Mouse (Mus musculus) layer of hippocampus, adult 2 months (tissue): ENCODE measurements around the gene Ttll10. TPM values are rescaled to one million over a fixed set of nuclear protein-coding genes. Genes with fewer than 3 reads are reported as not detected.
A peak's percentile ranks its signal among the peaks of the same experiment; 100 is the strongest.

Experiments used
- DNase-seq, 2 experiments: peaks; one replicate each; pipeline ENCODE4 v3.0.0; 2022; ENCODE audit warnings: low spot score in 2 of 2
- H3K27ac ChIP-seq: fragments of 200-600 bp; 2 replicates; pipeline ENCODE4 v1.8.1; 2022
- H3K4me3 ChIP-seq: fragments of 200-600 bp; 2 replicates; pipeline ENCODE4 v1.8.1; 2022; ENCODE audit warnings: mild to moderate bottlenecking
- CTCF ChIP-seq: fragments of 200-600 bp; conservative IDR thresholded peaks from 2 replicates; pipeline ENCODE4 v1.8.1; 2022; ENCODE audit warnings: antibody characterized with exemption, mild to moderate bottlenecking, moderate library complexity
- total RNA-seq, 2 experiments: library from RNA; stranded (reverse); gene quantifications; 2 replicates each; pipeline ENCODE4 v1.2.3; 2021

Gene Ttll10
- total RNA-seq, 2 experiments from 2014 or later: 0.26 TPM; not detected in 1

DNA sequence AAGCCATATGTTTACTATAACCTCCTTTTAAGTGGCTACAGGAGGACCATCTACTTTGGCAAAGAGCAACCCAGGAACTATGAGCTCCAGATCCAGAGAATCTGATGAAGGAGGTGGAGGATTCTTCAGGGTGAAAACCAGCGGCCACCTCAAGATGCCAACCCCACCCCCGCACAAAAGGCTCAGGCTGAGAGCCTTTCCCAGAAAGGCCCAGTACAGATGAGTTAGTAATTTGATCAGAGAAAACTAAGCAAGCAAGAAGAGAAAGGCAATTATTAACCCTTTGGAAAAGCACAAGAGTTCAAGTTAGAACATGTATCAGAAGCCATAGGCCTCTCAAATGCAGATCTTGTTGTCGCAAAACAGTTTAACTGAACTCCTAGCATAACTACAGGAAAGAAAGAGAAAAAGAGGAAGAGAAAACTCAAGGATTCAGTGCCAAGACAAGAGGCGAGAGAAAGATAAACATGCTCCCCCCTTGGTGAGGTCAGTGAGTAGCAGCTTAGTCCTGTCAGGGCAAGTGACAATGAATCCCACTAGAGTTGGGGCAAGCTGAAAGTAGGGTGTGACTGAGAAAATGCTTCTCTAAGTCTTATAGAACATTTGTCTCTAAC is 23.5 kb upstream of the Ttll10 start:
- TF ChIP-seq CTCF: no peak
- DNase-seq: no peak
- H3K4me3 ChIP-seq: no peak overlapping the region
- no peak overlapping the region for H3K27ac ChIP-seq

- H3K4me3 ChIP-seq: peak overlapping the region; percentile 45
- H3K27ac ChIP-seq: no peak overlapping the region
- TF ChIP-seq CTCF: peak; percentile 27; the same call in 1 of the 2 replicates
- DNase-seq: no peak
These were observed 18.5 kb upstream of the Ttll10 start for GRCm38 (mm10) chr4:156077499-156078301.

- Histone ChIP-seq H3K27ac (no peak overlapping the region), H3K4me3 (no peak overlapping the region)
- TF ChIP-seq CTCF: no peak
- no peak for DNase-seq
These were observed 17.7 kb upstream of the Ttll10 start for GRCm38 (mm10) chr4:156076911-156077382.

- no peak for DNase-seq
- no peak overlapping the region for H3K27ac ChIP-seq
- no peak for TF ChIP-seq CTCF
- H3K4me3 ChIP-seq: no peak overlapping the region
These were observed 11.5 kb upstream of the Ttll10 start for GRCm38 (mm10) chr4:156070716-156071115.

DNA sequence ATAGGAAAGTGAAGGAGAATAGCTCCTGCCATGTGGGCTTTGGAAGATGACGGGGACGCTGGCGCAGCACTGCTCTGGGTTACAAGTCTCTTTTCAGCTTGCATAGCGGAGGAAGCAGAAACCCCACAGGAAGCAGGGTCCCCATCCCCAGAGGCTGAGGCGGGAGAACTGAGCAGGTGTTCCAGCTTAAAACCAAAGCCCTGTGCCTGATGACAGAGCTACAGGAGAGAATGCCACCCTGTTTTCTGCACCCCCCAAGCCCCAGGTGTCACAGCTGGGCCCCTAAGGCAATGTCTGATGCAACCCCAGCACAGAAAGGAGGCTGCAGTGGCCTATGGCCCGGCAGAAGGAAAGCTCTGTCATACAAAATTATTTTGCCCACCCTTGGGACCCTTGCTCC is 11.1 kb upstream of the Ttll10 start:
- no peak for TF ChIP-seq CTCF
- Histone ChIP-seq H3K27ac (no peak overlapping the region), H3K4me3 (no peak overlapping the region)
- no peak for DNase-seq

DNA sequence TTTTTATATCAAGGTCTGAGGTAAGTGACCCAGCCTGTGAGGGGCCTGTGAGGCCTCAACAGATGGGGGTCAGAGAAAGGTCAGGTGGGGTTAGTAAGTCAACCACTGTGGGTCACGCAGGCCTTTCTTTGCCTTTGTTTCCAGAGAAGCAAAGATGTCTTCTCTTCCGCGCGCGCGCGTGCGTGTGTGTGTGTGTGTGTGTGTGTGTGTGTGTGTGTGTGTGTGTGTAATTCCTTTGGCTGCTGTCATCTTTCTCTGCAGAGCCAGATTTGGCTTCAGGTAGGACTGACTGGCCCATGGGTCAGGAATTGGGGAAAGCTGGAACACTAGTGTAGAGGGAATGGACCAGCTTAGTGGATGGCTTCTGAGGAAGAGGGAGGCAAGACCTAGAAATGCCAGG is 10.5 kb upstream of the Ttll10 start:
- no peak for TF ChIP-seq CTCF
- H3K4me3 ChIP-seq: no peak overlapping the region
- no peak overlapping the region for H3K27ac ChIP-seq
- DNase-seq: no peak

- TF ChIP-seq CTCF: no peak
- no peak for DNase-seq
- Histone ChIP-seq H3K4me3 (no peak overlapping the region), H3K27ac (no peak overlapping the region)
These were observed 8.2 kb upstream of the Ttll10 start for GRCm38 (mm10) chr4:156067256-156067949.

DNA sequence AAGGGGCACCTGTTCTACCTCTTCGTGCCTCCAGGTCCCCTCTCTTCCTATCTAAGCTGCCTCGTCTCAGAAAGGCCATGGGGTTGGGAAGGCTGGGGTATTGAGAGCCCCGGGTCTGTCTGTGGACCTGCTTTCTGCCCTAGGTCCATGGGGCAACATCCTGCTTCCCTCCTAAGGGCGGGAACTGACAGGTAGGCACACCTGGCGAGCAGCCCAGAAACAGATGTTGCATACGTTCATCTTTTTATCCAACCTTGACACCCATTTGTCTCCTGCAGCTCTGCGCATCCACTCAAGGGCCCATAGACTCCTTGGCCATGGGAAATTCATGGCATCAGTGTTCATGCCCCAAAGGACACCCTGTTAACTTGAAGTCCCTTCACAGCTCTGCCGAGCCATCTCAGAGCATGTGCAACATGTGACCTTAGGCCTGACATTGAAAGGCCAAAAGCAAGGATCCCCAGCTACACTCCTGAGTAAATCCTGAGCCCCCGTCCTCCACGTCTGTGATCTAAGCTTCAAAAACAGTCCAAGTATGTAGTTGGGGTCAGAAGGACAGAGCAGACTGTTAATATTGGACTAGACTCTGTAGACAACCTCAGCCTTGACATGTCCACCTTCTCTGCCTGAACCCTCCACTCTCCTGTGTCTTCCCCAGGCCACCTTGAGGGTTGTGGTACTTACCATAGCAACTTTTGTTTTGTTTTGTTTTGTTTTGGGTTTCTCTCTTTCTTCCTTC is 6.1 kb upstream of the Ttll10 start:
- no peak for DNase-seq
- Histone ChIP-seq H3K27ac (no peak overlapping the region), H3K4me3 (no peak overlapping the region)
- no peak for TF ChIP-seq CTCF

- H3K4me3 ChIP-seq: no peak overlapping the region
- no peak overlapping the region for H3K27ac ChIP-seq
- TF ChIP-seq CTCF: no peak
- no peak for DNase-seq
These were observed 5.3 kb upstream of the Ttll10 start for GRCm38 (mm10) chr4:156064510-156064897.

GRCm38 (mm10) chr4:156063861-156064509 is 4.8 kb upstream of the Ttll10 start:
- no peak overlapping the region for H3K4me3 ChIP-seq
- H3K27ac ChIP-seq: no peak overlapping the region
- TF ChIP-seq CTCF: no peak
- DNase-seq: no peak

DNA sequence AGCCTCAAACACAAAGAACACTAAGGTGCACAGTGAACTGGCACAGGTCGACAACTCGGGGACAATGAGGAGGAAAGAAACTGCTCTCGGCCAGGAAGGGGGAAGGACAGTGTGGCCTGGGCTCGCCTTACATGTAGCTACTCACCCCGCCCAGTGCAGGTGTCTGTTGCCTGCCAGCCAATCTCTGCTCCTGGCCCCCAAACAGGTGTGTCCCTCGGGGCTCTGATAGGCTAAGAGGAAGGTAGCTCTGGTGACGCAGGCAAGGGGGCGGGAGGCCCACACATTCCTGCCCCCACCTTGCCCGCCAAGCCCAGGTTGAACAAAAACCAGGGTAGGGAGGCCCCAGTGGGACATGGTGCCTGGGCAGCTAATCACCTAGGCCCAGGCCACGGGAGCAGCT is 499 bp upstream of the Ttll10 start:
- no peak for DNase-seq
- Histone ChIP-seq H3K27ac (no peak overlapping the region), H3K4me3 (no peak overlapping the region)
- no peak for TF ChIP-seq CTCF

GRCm38 (mm10) chr4:156058826-156059225 is 388 bp downstream of the Ttll10 start:
- Histone ChIP-seq H3K4me3 (no peak overlapping the region), H3K27ac (no peak overlapping the region)
- no peak for DNase-seq
- no peak for TF ChIP-seq CTCF
